Mouse (Mus musculus): Measurements from ENCODE around the gene 4930402H24Rik.

- TF ChIP-seq CTCF (IDR thresholded peaks at IDR 0.05; ENCODE audit: low read depth) (no peak), EP300 (optimal IDR thresholded peaks at IDR 0.05) (no peak)
These were observed 67.1 kb downstream of the 4930402H24Rik start for GRCm38 (mm10) chr2:130839084-130839483.

All from stomach, postnatal 0 days (tissue).